Mouse (Mus musculus) heart, postnatal 36 days (tissue): ENCODE measurements around the gene Lipc. TPM values are rescaled to one million over a fixed set of nuclear protein-coding genes. Genes with fewer than 3 reads are reported as not detected.

Source experiments
- DNase-seq, 2 experiments: peaks; one replicate each; pipeline ENCODE4 v3.0.0; 2021 to 2022
- intact Hi-C: fragments of 180-260 bp; cut with DNase I; formaldehyde crosslinking; loops from one replicate; pipeline ENCODE4 v1.15.1; 2025
- total RNA-seq, 2 experiments: library from RNA; stranded (reverse); gene quantifications; 2 replicates each; pipeline ENCODE4 v1.2.3; 2021

The Lipc gene
- total RNA-seq, 2 experiments from 2014 or later, result not detected

- intact Hi-C loops, result no loop called here
- no peak for DNase-seq
Measured at GRCm38 (mm10) chr9:70959447-70959846, 7.4 kb upstream of the Lipc start.

DNA sequence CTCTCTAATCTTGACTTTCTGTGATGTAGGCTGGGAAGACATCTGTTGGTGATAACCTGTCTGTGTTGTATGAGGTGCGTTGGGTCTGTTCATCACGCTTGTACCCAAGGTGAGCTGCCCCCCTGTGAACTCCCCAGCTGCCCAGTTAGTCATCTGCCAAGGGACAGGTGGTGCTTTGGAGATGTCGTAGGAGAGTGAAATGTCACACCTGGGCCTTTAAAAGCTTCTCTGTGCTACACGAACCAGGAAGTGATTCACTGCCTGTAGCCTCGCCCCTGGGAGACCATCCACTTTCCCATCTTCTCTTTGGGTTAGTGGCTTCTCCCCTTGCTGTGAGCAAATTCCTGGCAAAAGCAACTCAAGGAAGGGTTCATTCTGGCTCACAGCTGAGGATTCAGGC is 6.4 kb upstream of the Lipc start:
- intact Hi-C loops, result no loop called here
- DNase-seq, result no peak

DNA sequence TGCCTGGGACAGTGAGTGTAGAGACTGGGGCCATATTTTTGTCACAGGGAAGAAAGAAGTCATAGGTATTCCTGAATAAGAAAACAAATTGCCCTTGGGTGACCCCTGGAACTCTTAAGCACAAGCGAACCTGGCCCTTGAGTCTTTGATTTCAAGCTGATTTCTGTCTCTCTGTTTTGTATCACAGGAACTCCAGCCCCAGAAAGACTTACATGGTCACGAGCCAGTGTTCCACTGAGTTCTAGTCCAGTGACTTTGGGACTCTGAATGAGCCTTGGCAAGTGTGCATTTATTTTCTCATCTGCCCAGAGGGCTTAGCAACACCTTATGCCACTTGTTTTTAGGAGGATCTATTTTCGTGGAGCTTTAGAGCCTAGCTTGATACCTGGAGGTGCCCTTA is 5.7 kb upstream of the Lipc start:
- DNase-seq, result no peak
- intact Hi-C loops, result no loop called here

- DNase-seq, result no peak
- intact Hi-C loops, result no loop called here
Measured at GRCm38 (mm10) chr9:70954226-70954625, 2.2 kb upstream of the Lipc start.

DNA sequence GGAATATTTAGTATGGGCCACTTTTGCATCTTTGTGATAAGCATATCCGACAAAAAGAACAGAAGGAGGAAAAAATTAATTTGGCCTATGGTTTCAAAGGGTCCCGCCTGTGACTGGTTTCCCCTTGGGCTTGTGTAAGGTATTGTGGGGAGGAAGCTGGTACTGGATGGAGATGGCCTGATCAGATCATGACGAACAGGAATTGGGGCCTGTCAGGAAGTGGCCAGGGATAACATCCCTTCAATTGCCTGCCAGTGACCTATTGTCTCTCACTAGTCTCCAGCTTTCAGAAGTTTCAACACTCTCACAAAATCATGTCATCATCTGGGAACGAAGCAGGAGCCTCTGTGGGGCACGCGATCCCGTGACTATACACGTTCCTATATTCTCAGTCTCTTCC is 2.7 kb downstream of the Lipc start:
- intact Hi-C loops, result loop anchor here (2.0 kb wide), 1 partner anchor 19 kb away; no protein-coding TSS in a partner anchor
- no peak for DNase-seq

DNA sequence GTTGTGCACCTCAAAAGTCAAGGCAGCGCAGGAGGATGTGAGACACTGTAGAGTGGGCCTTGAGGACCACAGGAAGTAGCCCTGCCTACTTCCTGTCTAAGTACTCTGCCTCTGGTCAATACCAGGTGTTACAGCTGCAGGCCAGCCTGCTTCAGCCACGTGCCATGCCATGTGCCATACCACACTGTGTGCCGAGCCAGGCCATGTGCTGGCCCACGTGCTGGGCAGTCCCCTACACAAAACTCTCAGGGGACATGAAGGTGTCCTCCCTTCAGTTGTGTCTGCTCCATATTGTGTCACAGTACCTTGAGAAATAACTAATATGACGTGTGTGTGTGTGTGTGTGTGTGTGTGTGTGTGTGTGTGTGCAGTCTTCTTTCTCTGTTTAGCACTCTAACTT is 4.7 kb downstream of the Lipc start:
- intact Hi-C loops, result no loop called here
- DNase-seq, result no peak

DNA sequence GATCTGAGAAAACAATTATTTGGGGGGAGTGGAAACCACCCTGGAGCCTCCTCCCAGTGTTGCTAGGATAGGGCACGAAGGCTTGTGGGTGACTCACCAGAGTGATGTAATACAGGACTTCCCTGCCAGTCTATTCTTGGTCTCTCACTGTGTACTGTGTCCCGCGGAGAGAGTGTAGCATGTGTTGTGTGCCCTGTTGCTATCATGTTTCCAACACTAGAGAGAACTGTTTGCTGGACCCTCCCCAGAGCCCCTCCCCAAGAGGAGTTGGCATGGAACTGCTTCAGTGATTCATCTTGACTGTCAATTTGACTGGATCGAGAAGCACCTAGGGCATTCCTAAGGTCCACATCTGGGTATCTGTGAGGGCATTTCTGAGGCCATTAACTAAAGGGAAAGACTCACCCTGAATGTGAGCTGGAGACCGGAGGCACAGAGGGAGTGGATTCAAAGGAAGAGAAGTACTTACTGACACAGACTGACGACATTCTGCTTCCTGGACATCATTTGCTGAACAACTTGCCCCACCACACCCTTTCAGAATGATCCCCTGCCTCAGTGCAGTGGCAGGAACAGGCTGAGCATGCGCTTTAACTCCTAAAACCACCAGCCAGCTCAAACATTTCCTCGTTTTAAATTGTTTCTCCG is 9.2 kb downstream of the Lipc start:
- intact Hi-C loops, result no loop called here
- DNase-seq, result peak; percentile 47 to 70

DNA sequence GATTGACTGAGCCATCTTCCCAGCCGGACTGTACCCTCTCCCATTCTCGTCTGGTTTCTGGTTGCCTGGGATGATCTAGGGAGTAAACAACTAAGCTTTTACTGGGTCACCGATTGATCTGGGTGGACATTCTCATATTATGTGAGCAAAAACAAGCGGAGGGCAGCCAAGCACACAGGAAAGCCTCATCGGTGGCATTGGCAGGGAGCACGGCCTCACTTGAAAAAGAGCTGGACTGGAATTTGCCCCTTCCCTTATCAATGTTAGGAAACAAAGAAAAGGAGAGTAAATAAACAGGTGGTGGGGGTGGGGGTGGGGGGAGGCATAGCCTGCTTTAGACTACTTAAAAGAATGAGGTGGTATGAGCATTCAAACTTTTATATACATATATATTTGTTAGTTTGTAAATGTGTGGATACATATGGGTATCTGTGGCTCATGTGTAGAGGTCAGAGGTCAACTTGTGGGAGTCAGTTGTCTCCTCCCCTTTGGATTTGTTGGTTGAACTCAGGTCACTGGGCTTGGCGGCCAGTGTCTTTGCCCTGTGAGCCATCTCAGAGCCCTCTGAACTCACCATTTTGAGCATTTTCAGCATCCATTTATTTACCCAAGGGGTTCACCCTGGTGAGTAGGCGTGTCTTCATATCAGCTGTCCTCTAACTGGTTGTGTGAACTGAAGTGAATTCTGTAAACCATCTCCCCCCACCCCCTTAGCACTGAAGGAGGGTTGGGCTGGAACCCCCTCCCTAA is 12.1 kb downstream of the Lipc start:
- intact Hi-C loops, result no loop called here
- DNase-seq, result no peak

GRCm38 (mm10) chr9:70938850-70939249 is 13.2 kb downstream of the Lipc start:
- DNase-seq, result no peak
- intact Hi-C loops, result no loop called here

DNA sequence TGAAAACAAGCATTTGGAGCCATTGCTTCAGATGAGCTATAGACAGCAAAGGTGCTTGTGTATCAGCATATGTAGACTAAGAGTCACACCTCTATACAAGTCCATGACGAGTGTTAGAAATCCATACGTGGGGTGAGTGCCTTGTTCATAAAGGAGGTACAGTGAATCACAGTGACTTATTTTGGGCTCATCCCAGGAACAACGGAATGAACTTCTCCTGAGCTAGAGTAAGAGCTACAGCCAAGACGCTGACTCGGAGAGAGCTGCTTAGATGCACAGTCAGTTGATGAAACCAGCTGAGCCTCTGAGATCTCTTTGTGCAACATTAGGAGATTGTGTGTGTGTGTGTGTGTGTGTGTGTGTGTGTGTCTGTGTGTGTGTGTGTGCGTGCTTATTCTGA is 13.9 kb downstream of the Lipc start:
- intact Hi-C loops, result no loop called here
- no peak for DNase-seq

- intact Hi-C loops, result loop anchor here (5.0 kb wide), 1 partner anchor 138 kb away; no protein-coding TSS in a partner anchor
- DNase-seq, result no peak
Measured at GRCm38 (mm10) chr9:70934587-70935295, 17.3 kb downstream of the Lipc start.

DNA sequence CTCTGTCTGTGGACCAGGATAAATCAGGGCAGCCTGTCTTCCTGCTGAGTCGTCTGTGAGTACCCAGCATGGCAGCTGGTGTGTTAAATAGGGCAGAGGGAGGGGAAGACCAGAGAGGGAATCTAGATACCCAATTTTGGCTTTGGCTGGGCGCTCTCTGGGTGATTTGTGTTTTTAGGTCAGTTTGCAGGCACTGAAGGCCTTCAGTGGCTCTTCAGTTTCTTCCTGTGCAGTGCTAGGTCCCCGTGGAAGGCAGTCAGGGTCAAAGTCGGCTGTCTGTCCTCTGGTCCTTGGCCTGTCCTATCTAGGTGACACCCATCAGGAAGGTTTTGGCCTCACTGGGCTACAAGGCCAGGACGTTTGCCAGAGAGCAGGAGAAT is 21.4 kb downstream of the Lipc start:
- intact Hi-C loops, result loop anchor here (2.0 to 5.0 kb wide), 2 partner anchors 142 to 260 kb away; no protein-coding TSS in a partner anchor
- DNase-seq, result no peak

DNA sequence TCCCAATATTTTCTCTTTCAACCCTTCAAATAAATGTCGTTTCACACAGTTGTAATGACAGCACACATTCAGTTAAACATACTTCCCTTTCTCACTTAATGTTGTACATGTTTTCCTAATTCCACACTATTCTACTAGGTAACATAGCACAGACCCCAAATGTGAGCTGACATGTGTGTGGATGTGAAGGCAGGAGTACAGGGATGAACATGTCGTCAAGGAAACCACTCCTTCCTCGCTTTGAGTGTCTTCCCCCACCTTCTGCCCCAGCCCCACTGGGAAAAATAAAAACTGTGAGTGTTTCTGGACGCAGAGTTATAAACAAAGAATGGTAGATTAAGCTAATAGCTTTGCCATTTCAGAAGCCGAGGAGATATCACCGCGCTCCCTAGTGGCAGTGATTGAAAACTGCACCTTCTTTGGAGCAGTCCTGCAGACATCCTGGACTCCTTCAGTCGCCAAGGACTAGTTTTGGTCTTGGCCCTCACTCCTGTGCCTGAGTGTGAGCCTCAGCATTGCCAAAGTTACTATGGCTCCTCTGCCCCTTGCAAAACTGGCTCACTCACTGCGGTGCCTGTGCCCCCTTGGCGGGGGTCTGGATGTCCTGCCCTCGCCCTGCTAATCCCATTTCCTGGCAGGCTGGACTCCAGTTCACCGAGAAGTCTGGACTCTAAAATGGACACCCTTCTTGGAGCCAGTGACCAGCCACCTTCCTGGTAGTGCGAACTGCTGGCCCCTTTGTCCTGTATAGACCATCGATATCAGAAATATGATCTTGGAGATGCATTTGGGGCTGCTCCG is 22.0 kb downstream of the Lipc start:
- intact Hi-C loops, result loop anchor here (2.0 to 5.0 kb wide), 2 partner anchors 142 to 259 kb away; no protein-coding TSS in a partner anchor
- peak in 1 of 2 experiments; percentile 50 for DNase-seq

DNA sequence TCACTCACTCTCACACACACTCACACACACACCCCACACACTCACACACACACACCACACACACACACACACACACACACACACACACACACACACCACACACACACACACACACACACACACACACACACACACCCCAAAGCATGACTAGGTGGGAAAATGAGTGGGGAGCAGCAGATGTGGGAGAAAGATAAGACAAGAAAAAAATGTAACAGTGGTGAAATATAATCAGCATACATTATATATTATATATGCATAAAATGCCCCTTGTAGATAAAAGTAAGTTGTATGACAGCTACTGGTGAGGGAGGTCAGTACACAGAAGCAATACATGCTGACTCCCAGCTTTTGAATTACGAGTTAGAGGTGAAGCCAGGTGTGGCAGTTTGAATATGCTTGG is 23.6 kb downstream of the Lipc start:
- intact Hi-C loops, result no loop called here

DNA sequence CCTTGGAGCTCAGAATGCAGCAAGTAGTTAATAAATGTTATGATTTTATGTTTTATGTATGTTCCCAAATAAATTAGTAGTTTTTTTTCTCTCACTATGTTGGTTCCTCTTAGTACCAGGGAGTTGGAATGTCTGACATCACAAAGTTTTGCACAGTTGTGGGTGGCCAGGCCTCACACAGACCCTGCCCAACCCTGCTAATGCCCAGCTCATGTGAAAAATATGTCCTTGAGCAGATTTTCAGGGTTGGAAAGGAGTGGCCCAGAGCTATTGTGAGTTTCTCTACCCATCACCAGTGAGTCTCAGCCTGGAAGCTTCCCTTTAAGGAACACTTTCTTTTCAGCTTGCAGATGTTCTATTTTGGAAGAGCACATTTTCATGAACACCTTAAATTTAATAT is 24.3 kb downstream of the Lipc start:
- intact Hi-C loops, result no loop called here
- DNase-seq, result no peak

More for the DNA sequence above, 23.6 kb downstream of the Lipc start:
- DNase-seq, result no peak

DNA sequence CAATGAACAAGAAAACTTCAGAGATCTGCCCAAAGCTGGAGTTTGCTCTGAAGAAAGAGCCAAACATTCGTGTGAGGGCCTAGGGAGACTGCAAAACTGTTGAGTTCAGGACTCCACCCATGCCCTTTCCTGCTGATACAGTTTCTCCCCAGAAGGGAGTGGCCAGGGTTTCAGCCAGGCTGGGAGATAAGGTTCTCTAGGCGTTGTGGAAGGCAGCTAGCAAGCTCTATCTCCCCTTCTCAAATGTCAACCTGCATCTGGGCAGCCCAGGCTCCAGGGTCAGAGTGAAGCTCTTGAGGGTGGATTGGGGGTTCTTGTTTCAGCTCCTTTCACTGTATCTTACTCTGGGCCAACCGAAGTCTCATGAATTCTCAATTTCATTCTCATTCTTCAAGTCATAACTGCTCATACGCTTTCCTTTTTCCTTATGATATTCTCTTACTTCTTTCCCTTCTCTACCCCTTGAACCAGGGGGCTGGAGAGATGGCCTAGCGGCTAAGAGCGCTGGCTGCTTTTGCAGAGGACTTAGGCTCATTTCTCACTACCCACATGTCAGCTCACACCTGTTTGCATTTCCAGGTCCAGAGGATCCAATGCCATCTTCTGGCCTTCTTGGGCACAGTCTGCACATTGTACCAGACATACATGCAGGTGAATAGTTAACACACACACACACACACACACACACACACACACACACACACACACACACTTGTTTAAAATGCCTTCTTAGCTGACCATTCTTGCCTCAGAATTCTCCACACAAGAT is 25.0 kb downstream of the Lipc start:
- DNase-seq, result no peak
- intact Hi-C loops, result no loop called here

DNA sequence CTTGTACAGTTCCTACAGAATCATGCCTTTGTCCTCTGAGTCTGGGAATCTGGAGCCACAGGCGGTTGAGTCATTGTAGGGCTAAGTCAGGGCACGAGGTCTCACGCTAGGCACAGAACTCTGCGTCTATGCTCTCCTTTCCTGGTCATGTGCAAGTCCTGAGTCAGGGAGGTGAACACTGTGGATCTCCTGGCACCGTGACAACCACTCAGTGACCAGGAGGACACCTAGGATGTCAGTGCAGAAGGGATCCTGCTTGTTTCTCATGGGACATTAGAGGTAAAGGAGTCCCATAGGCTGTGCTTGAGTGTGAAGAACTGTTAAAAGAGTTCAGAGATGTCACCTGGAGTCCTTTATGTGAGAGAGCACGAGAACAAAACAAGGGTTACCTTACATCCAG is 26.8 kb downstream of the Lipc start:
- no peak for DNase-seq
- intact Hi-C loops, result no loop called here

- intact Hi-C loops, result no loop called here
- no peak for DNase-seq
Measured at GRCm38 (mm10) chr9:70924763-70925162, 27.3 kb downstream of the Lipc start.

DNA sequence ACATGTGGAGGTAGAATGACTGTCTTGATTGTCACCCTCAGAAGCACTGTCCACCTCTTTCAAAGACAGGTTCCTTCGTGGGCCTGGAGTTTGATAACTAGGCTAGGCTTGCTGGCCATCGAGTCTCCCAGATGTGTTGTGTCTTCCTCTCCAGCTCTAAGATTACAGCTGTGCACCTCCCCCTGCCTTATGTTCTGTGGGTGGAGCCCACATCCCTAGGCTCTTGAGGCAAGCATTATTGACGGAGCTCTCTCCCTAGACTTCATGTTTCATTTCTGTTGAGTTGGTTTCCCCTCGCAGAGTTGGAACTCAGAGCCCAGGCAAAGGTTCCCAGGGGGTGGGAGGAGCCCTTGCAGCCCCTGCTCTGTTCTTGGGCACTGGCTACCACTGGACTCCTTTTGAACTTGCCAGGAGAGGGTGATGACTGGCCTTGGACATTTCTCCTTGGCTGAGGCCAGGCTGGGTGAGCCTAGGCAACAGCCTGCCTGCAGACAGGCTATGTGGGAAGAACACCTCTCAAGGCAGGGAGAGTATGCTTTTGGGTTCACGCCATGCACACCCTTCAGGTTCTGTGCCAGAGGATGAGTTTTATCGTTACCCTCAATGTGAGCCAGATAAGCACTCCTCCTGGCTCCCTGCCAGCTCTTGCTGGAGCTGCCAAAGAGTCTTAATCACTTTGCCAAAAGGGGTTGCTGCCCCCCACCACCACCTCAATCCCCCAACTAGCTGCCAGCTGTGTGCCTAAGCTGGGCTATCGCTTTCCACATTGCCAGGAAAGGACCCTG is 30.1 kb downstream of the Lipc start:
- peak in 1 of 2 experiments; percentile 27 for DNase-seq
- intact Hi-C loops, result no loop called here
